Mouse (Mus musculus) kidney, postnatal 25 days (tissue): ENCODE measurements around the gene Tfec.
A peak's percentile ranks its signal among the peaks of the same experiment; 100 is the strongest.

Experiments
- DNase-seq, 2 experiments: peaks; one replicate each; pipeline ENCODE4 v3.0.0; 2021; ENCODE audit warnings: mixed read lengths in 2 of 2

Tfec gene

DNA sequence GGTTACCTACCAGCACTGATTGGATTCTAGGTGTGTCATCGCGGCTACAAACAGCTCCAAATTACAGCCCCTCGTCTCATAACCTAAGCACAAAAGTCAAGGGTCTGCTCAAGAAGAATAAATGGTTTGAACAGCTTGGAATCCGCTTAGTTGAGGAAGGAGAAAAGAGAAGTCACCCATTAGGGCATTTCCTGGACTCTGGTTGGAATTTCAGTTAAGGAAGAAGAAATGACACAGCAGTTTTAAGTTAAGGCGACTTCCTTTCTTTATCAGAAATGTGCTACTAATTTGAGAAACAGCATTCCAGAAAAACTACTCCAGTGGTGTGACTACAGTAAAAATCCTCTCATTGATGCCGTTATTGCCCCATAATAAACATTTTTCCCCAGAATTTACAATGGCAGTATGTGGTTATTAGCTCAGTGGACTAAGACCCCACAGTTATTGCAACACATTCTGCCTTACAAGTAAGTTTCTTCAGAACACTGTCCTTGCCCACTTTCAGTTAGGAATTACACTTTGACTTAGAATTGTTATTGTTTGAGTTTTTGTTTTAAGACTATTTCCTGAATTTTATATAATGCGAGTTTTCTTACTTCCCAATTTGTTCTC lies at the start of gene Tfec:
Tfec (minus strand) TSS at position 191 of the 612 bp plus-strand sequence.
- DNase-seq = no peak

DNA sequence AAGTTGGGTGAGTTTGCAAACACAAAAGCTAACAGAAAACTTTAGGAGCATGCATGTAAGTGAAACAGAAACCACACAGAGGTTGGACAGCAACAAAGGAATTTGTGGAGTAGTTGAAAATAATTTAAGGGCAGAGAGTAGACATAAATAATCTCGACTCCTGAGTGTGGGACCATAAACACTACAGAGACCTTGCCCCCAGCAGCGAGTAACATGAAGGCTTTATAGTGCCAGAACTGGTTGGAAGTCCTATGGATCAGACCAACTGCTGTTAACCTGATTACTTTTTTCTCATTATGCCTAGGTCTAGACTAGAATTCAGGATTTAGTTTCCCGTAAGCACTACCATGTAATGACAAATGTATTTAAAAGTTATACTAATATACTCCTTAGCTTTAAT lies 49.6 kb upstream of the Tfec start:
- no peak for DNase-seq

DNA sequence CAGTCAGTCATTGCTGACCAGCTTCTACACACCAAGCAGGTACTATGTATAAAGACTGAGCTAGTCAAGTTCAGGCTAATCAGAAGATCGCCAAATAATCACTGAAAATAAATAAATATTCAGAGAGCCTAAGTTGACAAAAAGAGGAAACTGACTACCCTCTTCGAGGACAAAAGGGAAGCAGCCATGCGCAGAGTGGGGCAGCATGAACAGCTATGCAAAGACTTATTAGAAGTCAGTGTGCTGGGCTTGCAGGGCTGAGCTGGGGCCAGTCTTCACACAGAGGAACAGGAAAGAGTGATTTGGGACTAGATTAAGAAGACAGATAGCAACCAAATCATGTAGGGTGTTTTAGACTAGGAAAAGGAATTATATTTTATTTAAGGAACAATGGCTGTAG lies 45.3 kb upstream of the Tfec start:
- DNase-seq = no peak

DNA sequence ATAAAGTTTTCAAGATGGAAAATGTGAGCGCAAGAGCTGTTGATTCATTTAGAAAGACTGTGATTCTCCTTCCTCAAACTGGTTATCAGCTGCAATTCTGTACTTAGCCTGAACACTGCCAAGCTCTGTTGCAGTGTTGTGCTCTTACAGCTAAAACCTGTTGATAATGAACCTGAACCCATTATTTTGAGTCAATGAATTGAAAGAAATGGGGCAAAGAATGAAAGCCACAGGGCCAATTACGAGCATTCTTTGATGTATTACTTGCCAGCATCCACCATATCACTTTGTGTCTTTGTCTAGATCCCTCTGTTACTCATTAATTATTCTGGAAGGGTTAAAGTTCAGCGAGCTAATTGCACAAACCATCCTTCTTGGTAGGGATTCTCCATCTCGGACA lies 44.2 kb upstream of the Tfec start:
- no peak for DNase-seq

DNA sequence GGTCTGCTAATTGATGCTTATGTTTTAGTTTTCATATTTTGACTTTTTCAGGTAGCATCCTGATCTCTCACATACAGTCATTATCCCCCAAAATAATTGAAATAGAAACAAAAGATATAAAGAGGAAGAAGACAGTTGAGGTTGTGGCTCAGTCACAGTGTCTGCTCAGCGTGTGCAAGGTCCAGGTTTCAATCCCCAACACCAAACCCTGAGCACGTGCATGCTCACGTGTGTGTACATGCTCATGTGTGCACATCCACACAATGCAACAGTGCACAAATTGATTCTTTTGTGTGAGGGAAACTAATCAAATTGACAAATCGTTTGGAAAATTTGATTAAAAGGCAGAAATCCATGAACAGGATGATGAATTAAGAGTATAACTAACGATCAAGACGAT lies 32.8 kb upstream of the Tfec start:
- DNase-seq = no peak

DNA sequence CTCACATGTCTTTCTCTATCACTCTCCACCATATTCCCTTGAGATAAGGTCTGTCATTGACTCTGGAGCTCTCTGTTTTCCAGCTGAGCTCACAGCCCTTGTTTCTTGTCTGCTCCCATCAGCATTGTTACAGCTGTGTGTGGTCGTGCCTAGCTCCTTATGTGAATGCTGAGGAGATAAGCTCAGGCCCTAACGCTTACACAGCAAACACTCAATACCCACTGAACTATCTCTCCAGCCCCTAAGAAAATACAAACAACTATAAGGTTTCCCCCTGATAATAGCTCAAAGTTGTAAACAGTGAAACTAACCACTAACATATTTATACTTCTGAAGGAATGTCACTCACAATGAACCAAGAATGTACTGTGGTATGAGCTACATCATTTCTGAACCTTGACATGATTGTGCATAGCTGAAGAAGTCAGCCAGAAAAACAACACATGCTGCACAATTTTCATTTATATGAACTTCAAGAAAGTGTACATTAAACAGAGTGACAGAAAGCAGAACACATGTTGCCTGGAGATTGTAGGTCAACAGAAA lies 21.9 kb upstream of the Tfec start:
- DNase-seq = no peak

DNA sequence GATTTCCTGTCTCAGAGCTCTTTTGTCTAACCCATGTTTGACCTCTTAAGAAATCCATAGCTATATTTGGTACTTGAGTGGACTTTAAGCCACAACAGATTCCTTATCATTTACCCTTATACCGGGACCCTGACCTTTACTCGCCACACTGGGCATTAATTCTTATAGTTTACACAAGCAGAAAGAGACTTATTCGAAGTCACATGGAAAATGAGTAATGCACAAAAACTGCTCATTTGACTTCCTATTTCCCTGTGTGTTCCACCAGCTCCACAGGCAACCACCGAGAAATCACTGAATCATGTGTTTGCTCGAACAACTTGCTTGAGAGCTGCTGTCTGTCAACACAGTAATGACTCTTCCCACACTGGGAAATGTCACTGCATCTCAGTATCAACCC lies 6.4 kb downstream of the Tfec start:
- DNase-seq = no peak

DNA sequence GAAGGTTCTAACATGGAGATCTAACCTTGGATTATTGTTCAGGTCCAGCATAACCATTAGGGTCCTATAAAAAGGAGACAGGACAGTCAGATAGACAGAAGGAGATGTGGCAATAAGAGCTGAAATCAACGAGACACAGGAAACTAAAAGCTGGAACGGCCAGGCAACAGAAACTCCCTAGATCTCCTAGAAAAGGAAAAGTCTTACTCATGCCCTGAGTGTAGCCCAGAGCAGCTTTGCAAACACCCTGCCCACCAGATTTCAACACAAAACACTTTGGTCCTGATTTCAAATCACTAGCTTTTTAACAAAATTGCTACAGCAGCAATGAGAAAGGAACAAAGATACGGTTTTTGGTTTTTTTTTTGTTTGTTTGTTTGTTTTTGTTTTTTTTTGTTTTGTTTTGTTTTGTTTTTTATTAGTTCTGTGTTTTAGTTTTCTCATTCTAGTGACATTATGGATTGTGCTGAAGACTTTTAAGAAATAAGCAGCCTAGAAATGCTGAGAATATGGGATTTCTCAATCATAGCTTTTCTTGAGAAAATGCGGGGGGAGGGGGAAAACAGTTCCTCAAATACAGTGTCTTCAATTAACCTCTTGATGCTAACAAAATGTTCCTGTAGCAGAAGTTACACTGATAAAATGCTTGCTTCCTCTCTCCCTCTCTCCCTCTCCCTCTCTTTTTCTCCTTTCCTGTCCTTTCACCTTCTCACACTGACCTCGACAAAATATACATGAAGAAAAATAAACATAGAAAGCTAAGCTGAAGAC lies 14.5 kb downstream of the Tfec start:
- DNase-seq = no peak

DNA sequence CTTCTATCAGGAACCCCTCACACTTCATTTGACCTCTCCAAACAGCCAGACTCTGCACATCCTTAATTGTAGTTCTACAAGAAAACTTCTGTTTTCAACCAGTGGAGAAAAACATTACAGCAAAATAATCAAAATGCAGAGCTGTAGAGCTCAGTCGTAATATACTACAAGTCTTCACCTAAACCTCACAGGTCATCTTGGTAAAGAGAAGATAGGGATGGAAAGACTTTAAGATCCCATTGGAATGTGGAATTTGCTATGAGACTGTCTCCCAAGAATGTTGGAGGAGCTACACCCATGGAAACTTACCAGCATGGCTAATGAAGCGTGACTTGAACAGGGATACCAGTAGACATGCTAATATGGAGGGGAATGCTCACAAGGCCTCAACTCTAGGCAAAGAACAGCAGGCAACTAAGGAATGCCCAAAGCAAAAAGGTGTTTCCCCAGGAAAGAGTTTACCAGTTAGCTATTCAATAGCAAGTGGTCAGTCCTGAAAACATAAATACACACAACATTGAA lies 24.2 kb downstream of the Tfec start:
- no peak for DNase-seq

DNA sequence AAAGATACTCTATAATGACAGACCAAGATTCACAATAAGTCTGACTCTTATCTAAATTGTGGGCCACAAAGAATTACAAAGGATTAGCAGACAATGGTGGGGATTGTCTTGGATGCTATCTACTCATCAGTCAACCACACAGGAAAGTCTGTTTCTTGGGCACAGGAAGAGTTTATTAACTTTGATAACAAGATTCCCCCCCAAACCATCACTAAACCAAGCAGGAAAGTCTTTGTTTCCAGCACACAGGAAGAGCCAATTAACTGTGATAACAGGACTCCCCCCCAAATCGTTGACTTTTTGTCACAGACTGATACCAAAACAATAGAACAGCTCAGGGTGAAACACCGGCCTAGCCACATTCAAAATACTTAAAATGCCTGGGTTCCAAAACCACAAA lies 28.2 kb downstream of the Tfec start:
- no peak for DNase-seq

DNA sequence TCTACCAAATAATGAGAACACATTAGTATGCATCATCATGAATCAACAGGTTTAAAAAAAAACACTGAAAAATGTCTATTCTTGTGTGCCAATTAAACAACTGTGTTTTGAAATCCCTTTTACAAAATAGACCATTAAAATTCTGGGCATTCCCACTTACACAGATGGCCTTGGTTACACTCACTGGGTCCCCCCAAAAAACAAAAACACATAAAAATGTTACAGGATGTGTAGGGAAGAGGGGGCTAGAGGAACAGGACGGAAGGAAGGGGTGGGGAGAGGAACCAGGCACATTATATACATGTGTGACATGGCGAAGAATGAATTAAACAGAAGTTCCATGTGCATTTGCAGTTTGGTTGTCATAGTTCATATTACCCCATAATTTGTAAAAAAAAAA lies 29.9 kb downstream of the Tfec start:
- no peak for DNase-seq

DNA sequence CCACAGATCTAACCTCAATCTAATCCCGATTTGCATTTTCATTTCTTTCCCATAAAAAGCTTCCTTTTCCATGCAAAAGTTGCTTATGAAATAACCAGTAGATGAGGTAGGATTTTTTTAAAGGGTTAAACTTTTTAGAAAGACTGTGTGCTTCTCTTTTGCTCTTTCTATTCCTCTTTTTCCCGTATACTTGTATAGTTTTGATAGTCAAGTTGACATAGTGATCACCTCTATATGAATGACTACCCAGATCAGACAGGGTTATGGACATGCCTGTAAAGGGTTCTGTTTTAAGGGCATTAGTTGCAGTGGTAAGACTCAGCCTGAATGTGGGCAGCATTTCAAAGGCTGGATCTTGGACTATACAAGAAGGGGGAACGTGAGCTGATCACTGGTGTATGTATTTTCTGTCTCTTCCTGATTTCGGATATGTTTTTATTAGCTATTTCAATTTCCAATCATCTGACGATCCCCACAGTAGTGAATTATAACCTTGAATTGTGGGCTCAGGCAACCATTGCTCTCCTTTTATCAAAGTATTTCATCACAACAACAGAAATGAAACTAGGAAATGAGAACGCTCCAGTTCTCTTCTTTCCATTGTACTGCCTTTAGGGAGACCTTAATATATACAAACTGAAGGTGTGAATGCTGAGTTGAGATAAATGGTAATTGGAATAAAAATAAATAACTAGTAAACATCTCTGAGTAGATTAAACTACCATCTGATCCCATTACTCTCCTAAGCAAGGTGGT lies 35.3 kb downstream of the Tfec start:
- no peak for DNase-seq

DNA sequence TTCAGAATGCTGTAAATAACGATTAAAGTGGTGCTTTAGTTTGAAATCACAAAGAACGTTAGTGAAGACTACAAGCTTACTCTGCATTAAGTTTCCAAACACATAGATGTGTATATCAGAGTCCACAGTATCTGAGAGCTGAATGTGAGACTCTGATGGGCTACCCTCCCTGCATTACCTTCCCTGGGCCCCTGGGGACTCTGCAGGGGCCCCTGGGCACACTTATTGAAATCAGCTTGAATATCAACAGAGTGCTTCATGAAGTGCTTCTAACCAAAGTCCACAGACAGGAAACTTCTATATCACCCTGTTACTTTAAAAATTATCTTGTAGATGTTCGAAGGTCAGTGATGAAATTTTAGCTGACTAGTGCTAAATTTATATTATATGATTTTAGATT lies 36.2 kb downstream of the Tfec start:
- no peak for DNase-seq

DNA sequence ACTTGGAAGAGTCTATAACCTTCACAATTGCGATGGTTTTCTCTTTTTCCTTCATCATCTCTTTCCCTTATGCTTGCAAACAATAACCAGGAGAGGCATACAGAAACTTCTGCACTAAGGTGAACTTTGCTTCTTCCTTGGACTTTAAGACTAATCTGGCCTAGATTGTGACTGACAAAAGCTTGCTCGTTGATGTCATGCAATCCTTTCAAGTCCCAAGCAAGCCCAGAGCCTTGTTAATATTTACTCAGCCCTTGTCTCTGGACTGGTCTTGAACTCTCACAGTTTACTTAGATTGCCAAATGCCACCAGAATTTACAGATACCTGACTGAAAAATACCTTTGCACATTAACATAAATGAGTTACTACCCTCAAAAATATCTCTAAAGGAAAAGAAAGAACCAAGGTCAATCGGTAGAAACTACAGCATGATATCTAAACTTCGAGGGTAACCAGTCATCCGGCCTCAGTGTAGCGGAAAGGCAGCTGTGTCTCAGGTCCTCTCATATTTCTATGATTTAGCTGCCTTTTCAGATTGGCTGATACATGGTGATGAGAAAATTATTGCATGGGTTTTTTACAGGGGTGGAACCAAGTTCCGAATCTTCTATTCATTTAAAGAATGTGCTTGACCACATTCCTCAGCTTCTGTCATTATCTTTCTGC lies 42.2 kb downstream of the Tfec start:
- peak; percentile 31 to 67 for DNase-seq

DNA sequence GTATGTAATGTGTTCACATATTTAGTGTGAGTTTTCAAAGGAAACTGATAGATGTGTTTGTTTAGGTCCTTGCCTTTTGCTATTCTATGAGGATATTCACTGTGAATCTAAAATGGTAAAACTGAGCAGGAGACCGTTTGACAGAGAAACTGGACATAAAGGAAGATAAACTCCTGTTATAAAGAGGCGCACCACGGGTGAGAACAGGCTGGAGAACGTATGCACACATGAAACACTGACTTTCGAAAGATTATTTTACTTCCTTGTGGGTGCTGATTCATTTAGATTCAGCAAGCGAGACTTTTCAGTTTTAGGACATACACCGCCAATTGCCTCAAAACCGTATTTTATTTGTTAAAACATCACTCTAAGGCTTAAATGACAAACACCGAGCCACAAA lies 43.3 kb downstream of the Tfec start:
- no peak for DNase-seq

DNA sequence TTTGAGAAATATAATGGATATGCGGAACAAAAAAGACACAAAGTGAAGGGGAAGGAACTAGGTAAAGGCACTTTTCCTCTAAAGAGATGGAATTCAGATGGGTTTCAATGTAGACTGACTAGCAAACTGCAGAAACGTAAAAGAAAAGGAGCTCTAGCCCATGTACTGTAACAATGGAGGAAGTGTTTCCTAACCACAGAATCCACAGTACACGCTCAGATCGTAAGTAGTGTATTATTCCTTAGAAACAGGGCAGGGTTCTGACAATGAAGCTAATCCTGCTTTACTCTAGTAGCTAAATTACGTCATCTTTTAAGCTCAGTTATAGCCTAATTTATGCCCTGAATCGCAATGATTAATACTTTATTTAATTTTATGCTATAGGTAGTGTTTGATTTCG lies 51.7 kb downstream of the Tfec start:
- no peak for DNase-seq

DNA sequence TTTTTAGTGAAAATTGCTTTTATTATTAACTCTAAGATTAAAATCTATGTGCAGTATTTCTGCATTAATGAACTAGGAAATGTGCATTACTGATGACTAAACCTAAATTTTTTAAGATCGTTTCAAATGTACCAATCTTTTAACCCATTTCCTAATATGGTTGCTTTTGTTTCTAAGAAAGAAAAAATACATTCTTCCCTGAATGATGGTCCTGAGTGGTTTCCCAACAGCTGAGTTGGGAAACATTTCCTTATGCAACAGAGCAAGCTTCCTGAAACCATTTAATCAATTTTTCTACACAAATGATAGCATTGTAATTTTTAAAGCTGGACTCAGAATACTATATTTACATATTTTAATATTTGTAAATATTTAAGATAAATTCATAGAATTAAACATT lies 62.6 kb downstream of the Tfec start:
- DNase-seq = no peak

DNA sequence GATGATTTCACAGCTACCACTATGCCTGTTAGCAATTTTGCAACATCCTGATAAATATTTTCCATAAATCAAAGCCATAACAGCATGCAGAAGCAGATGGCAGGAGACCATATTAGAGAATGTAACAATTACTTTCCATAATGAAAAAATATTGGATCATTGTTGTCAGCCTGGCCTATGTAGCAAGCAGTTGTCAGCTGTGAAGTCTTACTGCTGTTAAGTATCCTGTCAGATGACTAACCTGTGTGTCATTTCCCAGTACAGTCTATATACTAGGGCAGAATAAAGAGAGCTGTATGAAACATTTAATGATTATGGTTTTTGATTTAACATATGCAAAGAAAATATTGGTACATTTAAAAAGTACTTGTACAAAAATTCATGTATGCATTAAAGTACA lies 69.9 kb downstream of the Tfec start:
- DNase-seq = no peak

DNA sequence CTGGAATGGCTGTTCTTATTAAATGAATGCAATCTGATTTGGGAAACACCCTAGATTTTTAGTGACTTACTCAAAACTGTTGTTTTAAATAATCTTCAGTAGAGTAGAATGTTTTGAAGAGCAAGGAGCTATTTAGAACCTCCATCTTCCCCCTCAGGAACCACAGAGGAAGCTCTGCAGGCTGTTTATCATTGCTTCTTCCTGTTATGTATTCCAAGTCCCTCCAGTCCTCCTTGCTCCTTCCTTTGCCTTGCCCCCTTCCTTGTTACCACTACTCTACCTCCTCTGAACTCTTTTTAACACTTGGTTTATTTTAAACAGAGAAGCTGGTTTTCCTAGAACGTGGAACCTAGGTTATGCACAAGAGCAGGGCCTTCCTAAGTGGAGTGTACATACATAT lies 76.3 kb downstream of the Tfec start:
- DNase-seq = no peak

DNA sequence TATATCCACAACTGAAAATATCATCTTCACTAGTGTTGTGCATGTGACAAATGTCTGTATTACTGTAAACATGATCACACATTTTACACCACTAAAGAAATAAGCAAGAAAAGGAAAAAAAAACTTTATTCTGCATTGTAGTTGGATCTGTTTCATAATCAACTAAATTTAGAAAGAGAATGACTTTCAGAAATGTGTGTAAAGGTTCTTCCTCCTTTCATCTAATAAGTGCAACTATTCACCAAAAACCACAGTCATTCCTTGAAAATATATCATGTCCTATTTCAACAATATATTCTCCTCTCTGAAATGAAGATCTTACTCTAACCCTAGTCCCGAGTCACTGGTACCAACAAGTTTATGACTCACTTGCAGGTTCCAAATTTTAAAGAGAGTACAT lies 91.9 kb downstream of the Tfec start:
- no peak for DNase-seq

DNA sequence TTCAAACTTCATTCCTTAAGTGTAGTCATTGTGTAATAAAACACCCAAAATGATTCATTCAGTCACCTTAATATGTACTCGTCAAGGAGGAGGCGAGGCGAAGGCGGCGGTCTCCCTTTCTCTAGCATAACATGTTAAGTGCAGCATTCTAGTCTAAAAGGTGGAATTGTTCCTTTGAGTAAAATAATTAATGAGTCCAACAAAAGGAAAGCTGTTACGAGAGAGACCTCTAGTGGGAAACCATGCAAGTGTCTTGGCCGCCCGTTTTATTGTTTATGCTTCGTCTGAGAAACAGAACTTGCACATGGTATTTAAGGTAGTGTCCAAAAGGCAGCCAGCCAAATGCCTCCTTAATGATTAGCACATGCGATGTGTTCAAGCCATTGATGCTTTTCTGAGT lies 100.6 kb downstream of the Tfec start:
- peak; percentile 34 to 42 for DNase-seq

DNA sequence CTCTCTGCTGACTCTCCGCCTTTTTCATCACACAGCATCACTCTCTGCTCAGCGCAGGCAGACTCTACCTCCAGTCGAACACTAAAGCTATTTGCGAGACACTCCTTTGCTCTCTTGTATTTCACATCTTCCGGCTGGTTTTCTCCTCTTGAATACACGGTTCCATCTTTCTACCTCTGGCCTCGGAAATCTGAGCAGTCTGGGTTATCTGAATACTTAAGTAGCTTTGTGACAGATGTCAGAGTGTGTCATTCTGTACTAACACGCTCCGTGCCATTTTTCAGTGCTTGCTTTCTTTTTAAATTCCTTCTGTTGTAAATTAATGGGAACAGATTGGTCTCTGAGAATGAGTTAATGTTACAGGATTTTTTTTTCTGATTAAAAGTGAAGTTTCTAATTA lies 101.3 kb downstream of the Tfec start:
- DNase-seq = no peak

DNA sequence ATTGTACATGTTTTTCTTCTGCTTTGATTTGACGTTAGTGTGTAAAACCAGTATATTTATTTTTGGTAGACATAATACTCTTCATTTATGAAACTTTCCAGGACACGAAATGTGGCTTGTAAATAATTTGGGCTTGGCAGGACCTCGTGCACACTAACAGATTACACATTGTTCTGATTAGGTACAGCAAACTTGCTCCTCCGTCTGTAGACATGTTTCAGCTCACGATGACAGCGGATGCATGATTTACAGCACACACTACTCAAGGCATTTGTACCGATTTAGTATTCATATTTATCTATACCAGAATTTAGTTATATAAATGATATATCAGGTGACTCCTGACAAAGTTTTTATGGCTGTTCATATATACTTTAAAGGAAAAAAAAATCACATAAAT lies 104.2 kb downstream of the Tfec start:
- DNase-seq = no peak
